Mouse (Mus musculus): ENCODE measurements around the gene Gabrb1. TPM values are rescaled to one million over a fixed set of nuclear protein-coding genes. Genes with fewer than 3 reads are reported as not detected.

Gene Gabrb1
- total RNA-seq, 1 experiment = 0.04 TPM

DNA sequence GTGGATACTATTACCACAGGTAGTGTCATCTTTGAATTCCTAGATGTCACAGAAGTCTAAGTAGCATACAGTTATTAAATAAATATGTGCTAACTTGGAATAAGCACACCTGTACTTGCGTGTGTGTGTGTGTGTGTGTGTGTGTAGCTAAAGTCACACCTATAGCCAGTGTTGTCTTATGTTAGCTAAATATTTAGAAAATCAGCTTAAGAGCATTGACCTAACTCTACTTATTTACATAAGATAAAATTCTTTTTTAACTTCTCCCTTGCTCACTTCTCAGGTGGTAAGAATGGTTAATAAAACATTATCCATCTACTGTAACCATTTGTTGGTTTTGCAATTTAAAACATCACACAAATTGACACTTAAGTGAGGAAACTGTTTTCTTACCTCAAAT is 256.1 kb downstream of the Gabrb1 start:
- in situ Hi-C loops (cut with MboI; ENCODE audit: low sequenced_read_pairs in 2 of 2, unreplicated experiment in 2 of 2) = no loop called here
- H3K27ac ChIP-seq (ENCODE audit: insufficient read depth, low read depth, low read length, poor library complexity, severe bottlenecking) = no peak overlapping the region
- H3K9me3 ChIP-seq (ENCODE audit: control insufficient read depth, insufficient read depth, low read depth, low read length) = no peaks in the 10 kb centered on the region
- no peak overlapping the region for H3K4me3 ChIP-seq (ENCODE audit: insufficient read depth in 1 of 2, low read depth in 1 of 2, low read length in 2 of 2, poor library complexity in 1 of 2, severe bottlenecking in 1 of 2)
- TF ChIP-seq ZNF384 (IDR thresholded peaks at IDR 0.05; ENCODE audit: low read depth, low read length) (no peak), MAFK (IDR thresholded peaks at IDR 0.05; ENCODE audit: insufficient read depth, low read depth, low read length) (no peak), CHD2 (IDR thresholded peaks at IDR 0.05; ENCODE audit: low read depth, low read length) (no peak), ZC3H11A (IDR thresholded peaks at IDR 0.05; ENCODE audit: borderline replicate concordance, low read depth, low read length) (no peak), HCFC1 (IDR thresholded peaks at IDR 0.05; ENCODE audit: borderline replicate concordance, insufficient read depth, low read length) (no peak)
- no peak overlapping the region for H3K9ac ChIP-seq (ENCODE audit: insufficient read depth, low read depth, low read length, poor library complexity, severe bottlenecking)
- no peaks in the 10 kb centered on the region for H3K4me1 ChIP-seq (ENCODE audit: control insufficient read depth in 2 of 2, insufficient read depth in 2 of 2, low read length in 2 of 2, poor library complexity in 1 of 2)
- H3K36me3 ChIP-seq (ENCODE audit: control insufficient read depth, insufficient read depth, low read length, poor library complexity, severe bottlenecking) = no peaks in the 10 kb centered on the region
- DNase-seq (ENCODE audit: low read depth, low spot score) = no peak

DNA sequence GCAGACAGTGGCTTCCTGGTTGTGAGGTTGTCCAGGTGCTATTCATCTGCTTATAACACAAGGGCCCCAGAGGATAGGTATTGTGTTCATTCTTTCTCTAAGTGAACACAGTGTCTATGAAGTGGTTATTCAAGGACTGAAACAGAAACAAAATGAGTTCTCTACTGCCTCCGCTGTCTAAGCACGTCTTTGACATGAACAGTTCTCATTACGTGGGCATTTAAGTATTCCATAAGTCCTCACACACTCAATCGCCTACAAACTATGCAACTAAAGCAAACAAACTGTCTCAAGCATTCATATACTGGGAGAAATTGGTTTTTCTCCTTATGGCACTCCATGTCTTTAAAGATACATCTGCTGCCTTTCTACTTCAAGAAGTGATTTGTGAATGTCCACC is 257.8 kb downstream of the Gabrb1 start:
- no peak for TF ChIP-seq ZNF384 (IDR thresholded peaks at IDR 0.05; ENCODE audit: low read depth, low read length)
- TF ChIP-seq CHD2 (IDR thresholded peaks at IDR 0.05; ENCODE audit: low read depth, low read length) = no peak
- no peak for TF ChIP-seq HCFC1 (IDR thresholded peaks at IDR 0.05; ENCODE audit: borderline replicate concordance, insufficient read depth, low read length)
- TF ChIP-seq MAFK (IDR thresholded peaks at IDR 0.05; ENCODE audit: insufficient read depth, low read depth, low read length) = no peak
- no peak for TF ChIP-seq ZC3H11A (IDR thresholded peaks at IDR 0.05; ENCODE audit: borderline replicate concordance, low read depth, low read length)
- Histone ChIP-seq H3K4me1 (ENCODE audit: control insufficient read depth in 2 of 2, insufficient read depth in 2 of 2, low read length in 2 of 2, poor library complexity in 1 of 2) (no peaks in the 10 kb centered on the region), H3K36me3 (ENCODE audit: control insufficient read depth, insufficient read depth, low read length, poor library complexity, severe bottlenecking) (no peaks in the 10 kb centered on the region), H3K4me3 (ENCODE audit: insufficient read depth in 1 of 2, low read depth in 1 of 2, low read length in 2 of 2, poor library complexity in 1 of 2, severe bottlenecking in 1 of 2) (no peak overlapping the region), H3K9me3 (ENCODE audit: control insufficient read depth, insufficient read depth, low read depth, low read length) (no peaks in the 10 kb centered on the region), H3K9ac (ENCODE audit: insufficient read depth, low read depth, low read length, poor library complexity, severe bottlenecking) (no peak overlapping the region), H3K27ac (ENCODE audit: insufficient read depth, low read depth, low read length, poor library complexity, severe bottlenecking) (no peak overlapping the region)
- no peak for DNase-seq (ENCODE audit: low read depth, low spot score)
- in situ Hi-C loops (cut with MboI; ENCODE audit: low sequenced_read_pairs in 2 of 2, unreplicated experiment in 2 of 2) = no loop called here

DNA sequence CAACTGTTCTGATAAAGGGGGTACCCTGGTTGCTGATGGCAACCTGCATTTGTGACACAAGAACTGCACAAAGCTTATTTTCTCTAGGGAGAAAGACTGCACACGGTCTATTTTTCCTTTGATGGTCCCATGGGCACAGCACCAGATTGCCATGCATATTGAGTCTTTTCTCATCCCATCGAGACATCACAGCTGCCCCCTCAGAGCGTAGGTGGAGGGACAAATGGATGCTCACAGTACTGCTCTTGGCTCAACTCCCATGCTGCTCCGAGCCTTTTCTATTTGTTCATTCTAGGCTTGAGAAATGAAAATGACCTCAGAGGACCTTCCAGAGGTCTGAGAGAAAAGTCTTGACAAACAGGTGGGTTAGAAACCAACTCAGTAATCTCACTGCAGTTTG is 259.3 kb downstream of the Gabrb1 start:
- Histone ChIP-seq H3K4me1 (ENCODE audit: control insufficient read depth in 2 of 2, insufficient read depth in 2 of 2, low read length in 2 of 2, poor library complexity in 1 of 2) (no peaks in the 10 kb centered on the region), H3K27ac (ENCODE audit: insufficient read depth, low read depth, low read length, poor library complexity, severe bottlenecking) (no peak overlapping the region), H3K9ac (ENCODE audit: insufficient read depth, low read depth, low read length, poor library complexity, severe bottlenecking) (no peak overlapping the region), H3K4me3 (ENCODE audit: insufficient read depth in 1 of 2, low read depth in 1 of 2, low read length in 2 of 2, poor library complexity in 1 of 2, severe bottlenecking in 1 of 2) (no peak overlapping the region), H3K36me3 (ENCODE audit: control insufficient read depth, insufficient read depth, low read length, poor library complexity, severe bottlenecking) (no peaks in the 10 kb centered on the region), H3K9me3 (ENCODE audit: control insufficient read depth, insufficient read depth, low read depth, low read length) (no peaks in the 10 kb centered on the region)
- TF ChIP-seq HCFC1 (IDR thresholded peaks at IDR 0.05; ENCODE audit: borderline replicate concordance, insufficient read depth, low read length) (no peak), CHD2 (IDR thresholded peaks at IDR 0.05; ENCODE audit: low read depth, low read length) (no peak), MAFK (IDR thresholded peaks at IDR 0.05; ENCODE audit: insufficient read depth, low read depth, low read length) (no peak), ZC3H11A (IDR thresholded peaks at IDR 0.05; ENCODE audit: borderline replicate concordance, low read depth, low read length) (no peak), ZNF384 (IDR thresholded peaks at IDR 0.05; ENCODE audit: low read depth, low read length) (no peak)
- DNase-seq (ENCODE audit: low read depth, low spot score) = no peak
- in situ Hi-C loops (cut with MboI; ENCODE audit: low sequenced_read_pairs in 2 of 2, unreplicated experiment in 2 of 2) = no loop called here

DNA sequence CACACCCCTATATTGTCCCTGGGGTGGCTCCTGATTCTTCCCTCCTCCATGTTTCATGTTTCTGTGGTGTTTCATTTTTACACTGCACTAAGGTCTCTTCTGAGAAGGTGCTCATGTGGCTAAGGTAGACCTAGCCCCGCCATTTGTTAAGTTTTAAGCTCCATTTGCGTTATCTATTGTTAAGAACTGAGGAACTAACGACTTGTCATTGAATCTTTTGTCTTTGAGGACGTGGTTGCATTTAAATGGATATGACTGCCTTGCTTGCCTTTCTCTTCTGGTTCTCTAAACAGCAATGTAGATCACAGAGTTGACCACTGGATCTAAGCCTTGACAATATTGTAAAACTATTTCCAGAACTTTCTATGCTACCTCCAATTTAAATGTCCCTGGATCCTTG is 265.7 kb downstream of the Gabrb1 start:
- Histone ChIP-seq H3K4me1 (ENCODE audit: control insufficient read depth in 2 of 2, insufficient read depth in 2 of 2, low read length in 2 of 2, poor library complexity in 1 of 2) (peaks cover 0 to 2% of the 10 kb centered on the region in 2 experiments; a peak in 1 of 4 replicates), H3K27ac (ENCODE audit: insufficient read depth, low read depth, low read length, poor library complexity, severe bottlenecking) (no peak overlapping the region), H3K9ac (ENCODE audit: insufficient read depth, low read depth, low read length, poor library complexity, severe bottlenecking) (no peak overlapping the region), H3K9me3 (ENCODE audit: control insufficient read depth, insufficient read depth, low read depth, low read length) (no peaks in the 10 kb centered on the region), H3K4me3 (ENCODE audit: insufficient read depth in 1 of 2, low read depth in 1 of 2, low read length in 2 of 2, poor library complexity in 1 of 2, severe bottlenecking in 1 of 2) (no peak overlapping the region), H3K36me3 (ENCODE audit: control insufficient read depth, insufficient read depth, low read length, poor library complexity, severe bottlenecking) (no peaks in the 10 kb centered on the region)
- TF ChIP-seq CHD2 (IDR thresholded peaks at IDR 0.05; ENCODE audit: low read depth, low read length) = no peak
- peak; percentile 33 for DNase-seq (ENCODE audit: low read depth, low spot score)
- in situ Hi-C loops (cut with MboI; ENCODE audit: low sequenced_read_pairs in 2 of 2, unreplicated experiment in 2 of 2) = no loop called here

DNA sequence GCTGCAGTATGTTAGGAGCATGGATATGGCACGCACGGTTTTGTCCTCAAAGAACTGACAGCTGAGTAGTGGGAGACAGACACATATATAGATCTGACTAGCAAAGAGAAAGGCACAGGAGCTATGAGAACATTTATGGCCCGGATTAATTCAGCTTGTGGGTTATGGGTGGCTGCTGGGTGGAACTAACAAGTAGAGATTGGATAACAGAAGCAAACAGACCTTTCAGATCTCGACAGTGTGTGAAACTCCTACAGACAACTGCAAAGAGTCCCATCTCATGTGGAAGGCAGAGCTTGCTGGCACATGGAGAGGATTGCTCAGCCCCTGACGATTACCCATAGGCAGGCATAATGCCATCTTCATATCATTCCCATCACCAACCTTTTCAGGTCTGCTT is 268.4 kb downstream of the Gabrb1 start:
- no peak overlapping the region for H3K9ac ChIP-seq (ENCODE audit: insufficient read depth, low read depth, low read length, poor library complexity, severe bottlenecking)
- H3K4me3 ChIP-seq (ENCODE audit: insufficient read depth in 1 of 2, low read depth in 1 of 2, low read length in 2 of 2, poor library complexity in 1 of 2, severe bottlenecking in 1 of 2) = no peak overlapping the region
- DNase-seq (ENCODE audit: low read depth, low spot score) = no peak
- peaks cover 0 to 2% of the 10 kb centered on the region in 2 experiments; a peak in 1 of 4 replicates for H3K4me1 ChIP-seq (ENCODE audit: control insufficient read depth in 2 of 2, insufficient read depth in 2 of 2, low read length in 2 of 2, poor library complexity in 1 of 2)
- in situ Hi-C loops (cut with MboI; ENCODE audit: low sequenced_read_pairs in 2 of 2, unreplicated experiment in 2 of 2) = no loop called here
- no peaks in the 10 kb centered on the region for H3K36me3 ChIP-seq (ENCODE audit: control insufficient read depth, insufficient read depth, low read length, poor library complexity, severe bottlenecking)
- no peak overlapping the region for H3K27ac ChIP-seq (ENCODE audit: insufficient read depth, low read depth, low read length, poor library complexity, severe bottlenecking)
- no peaks in the 10 kb centered on the region for H3K9me3 ChIP-seq (ENCODE audit: control insufficient read depth, insufficient read depth, low read depth, low read length)
- no peak for TF ChIP-seq CHD2 (IDR thresholded peaks at IDR 0.05; ENCODE audit: low read depth, low read length)
- no peak for TF ChIP-seq HCFC1 (IDR thresholded peaks at IDR 0.05; ENCODE audit: borderline replicate concordance, insufficient read depth, low read length)
- no peak for TF ChIP-seq ZNF384 (IDR thresholded peaks at IDR 0.05; ENCODE audit: low read depth, low read length)
- no peak for TF ChIP-seq MAFK (IDR thresholded peaks at IDR 0.05; ENCODE audit: insufficient read depth, low read depth, low read length)
- TF ChIP-seq ZC3H11A (IDR thresholded peaks at IDR 0.05; ENCODE audit: borderline replicate concordance, low read depth, low read length) = no peak

Data from ES-E14 (cell line).